ENCODE assay signal across 28 mouse cellular contexts in genomic region chr3:107814280-107814679, GRCm38 (mm10).
"Had no signal": no experiment of that assay in that cellular context is flagged by ENCODE, and none has a peak within 500 bp of the region (broad histone marks: within the 10 kb centered on the region; RNA-seq: fewer than 3 reads in every experiment).

No protein-coding gene starts in this region.

- H3K27me3 ChIP-seq: embryonic facial prominence, embryonic 12.5 days; embryonic facial prominence, embryonic 13.5 days; embryonic facial prominence, embryonic 15.5 days; forebrain, embryonic 13.5 days; forebrain, embryonic 15.5 days had no signal

- H3K9ac ChIP-seq: embryonic facial prominence, embryonic 12.5 days; embryonic facial prominence, embryonic 13.5 days; embryonic facial prominence, embryonic 15.5 days; forebrain, embryonic 12.5 days; forebrain, embryonic 13.5 days; forebrain, embryonic 15.5 days; forebrain, postnatal 0 days had no signal

- ATAC-seq: forebrain, embryonic 13.5 days; forebrain, embryonic 14.5 days; forebrain, embryonic 15.5 days; forebrain, embryonic 16.5 days; forebrain, postnatal 0 days had no signal

- DNase-seq: cerebellum, adult 8-10 months; cerebellum, adult 9-10 months; cerebellum, adult 9-11 months; cerebellum, postnatal 10 days; cerebellum, postnatal 14 days; cerebellum, postnatal 25 days; cerebellum, postnatal 36 days; embryo, embryonic 11 days; forebrain, postnatal 0 days; gastrocnemius, adult 2 months; gastrocnemius, postnatal 10 days; gastrocnemius, postnatal 14 days; gastrocnemius, postnatal 25 days; gastrocnemius, postnatal 36 days; heart, adult 11 months; heart, adult 18-20 months; heart, adult 2 months had no signal

- H3K9me3 ChIP-seq: embryonic facial prominence, embryonic 10.5 days; embryonic facial prominence, embryonic 12.5 days; embryonic facial prominence, embryonic 13.5 days; embryonic facial prominence, embryonic 15.5 days; forebrain, embryonic 10.5 days; forebrain, embryonic 12.5 days; forebrain, embryonic 13.5 days; forebrain, embryonic 15.5 days had no signal

- H3K27ac ChIP-seq: embryonic facial prominence, embryonic 10.5 days; embryonic facial prominence, embryonic 12.5 days; embryonic facial prominence, embryonic 13.5 days; embryonic facial prominence, embryonic 15.5 days; forebrain, embryonic 10.5 days; forebrain, embryonic 12.5 days; forebrain, embryonic 13.5 days; forebrain, embryonic 15.5 days; gastrocnemius, adult 2 months; heart, adult 2 months had no signal

- H3K36me3 ChIP-seq: embryonic facial prominence, embryonic 10.5 days; embryonic facial prominence, embryonic 12.5 days; embryonic facial prominence, embryonic 13.5 days; embryonic facial prominence, embryonic 15.5 days; forebrain, embryonic 10.5 days; forebrain, embryonic 12.5 days; forebrain, embryonic 15.5 days had no signal

- H3K4me2 ChIP-seq: embryonic facial prominence, embryonic 12.5 days; embryonic facial prominence, embryonic 13.5 days; embryonic facial prominence, embryonic 15.5 days; forebrain, embryonic 12.5 days; forebrain, embryonic 13.5 days; forebrain, embryonic 15.5 days had no signal

- H3K4me3 ChIP-seq: embryonic facial prominence, embryonic 10.5 days; embryonic facial prominence, embryonic 12.5 days; embryonic facial prominence, embryonic 13.5 days; embryonic facial prominence, embryonic 15.5 days; erythroblast, embryonic 14.5 days; forebrain, embryonic 10.5 days; forebrain, embryonic 12.5 days; forebrain, embryonic 13.5 days; forebrain, embryonic 15.5 days; gastrocnemius, adult 2 months; heart, adult 2 months had no signal

- H3K4me1 ChIP-seq: embryonic facial prominence, embryonic 10.5 days; forebrain, embryonic 10.5 days; forebrain, embryonic 12.5 days; forebrain, embryonic 13.5 days; forebrain, embryonic 15.5 days had no signal
